Mouse (Mus musculus) myocyte (in vitro differentiated cells): Measurements from ENCODE around the gene Wdfy3.

Experiments
- CEBPB ChIP-seq: IDR thresholded peaks from 2 replicates; pipeline ENCODE4 v1.6.1; 2011; ENCODE audit warnings: mild to moderate bottlenecking, moderate library complexity; ENCODE audit not compliant: poor library complexity, insufficient read depth, severe bottlenecking
- E2F4 ChIP-seq: IDR thresholded peaks from one replicate; pipeline ENCODE4 v1.6.1; 2011; ENCODE audit warnings: mild to moderate bottlenecking, control low read depth, moderate library complexity; ENCODE audit not compliant: insufficient read depth
- MAX ChIP-seq: IDR thresholded peaks from one replicate; pipeline ENCODE4 v1.6.1; 2011; ENCODE audit warnings: low read depth, mild to moderate bottlenecking, control low read depth
- MYOD1 ChIP-seq, 3 experiments: IDR thresholded peaks; one replicate each; pipeline ENCODE4 v1.6.1; 2011; ENCODE audit warnings: control low read depth in 2 of 3, low read depth in 2 of 3, mild to moderate bottlenecking in 2 of 3, moderate library complexity in 1 of 3; ENCODE audit not compliant: insufficient read length in 2 of 3, control insufficient read depth in 1 of 3
- MYOG ChIP-seq, 3 experiments: IDR thresholded peaks; one replicate each; pipeline ENCODE4 v1.6.1; 2011; ENCODE audit warnings: control low read depth in 2 of 3, low read depth in 2 of 3, mild to moderate bottlenecking in 2 of 3; ENCODE audit not compliant: insufficient read length in 2 of 3, control insufficient read depth in 1 of 3, insufficient read depth in 1 of 3
- POLR2A ChIP-seq: IDR thresholded peaks from one replicate; pipeline ENCODE4 v1.6.1; 2011; ENCODE audit warnings: low read depth, mild to moderate bottlenecking, control low read depth, moderate library complexity; ENCODE audit not compliant: insufficient read length
- POLR2AphosphoS2 ChIP-seq: IDR thresholded peaks from one replicate; pipeline ENCODE4 v1.6.1; 2011; ENCODE audit warnings: low read depth, control low read depth; ENCODE audit not compliant: insufficient read length
- SRF ChIP-seq: IDR thresholded peaks from one replicate; pipeline ENCODE4 v1.6.1; 2011; ENCODE audit warnings: low read depth; ENCODE audit not compliant: control insufficient read depth, insufficient read length
- TCF12 ChIP-seq: IDR thresholded peaks from one replicate; pipeline ENCODE4 v1.6.1; 2011; ENCODE audit warnings: mild to moderate bottlenecking, control low read depth; ENCODE audit not compliant: poor library complexity, insufficient read depth, severe bottlenecking
- TCF3 ChIP-seq: IDR thresholded peaks from one replicate; pipeline ENCODE4 v1.6.1; 2011; ENCODE audit warnings: low read depth, control low read depth; ENCODE audit not compliant: insufficient read length
- USF1 ChIP-seq: IDR thresholded peaks from one replicate; pipeline ENCODE4 v1.6.1; 2011; ENCODE audit warnings: low read depth, mild to moderate bottlenecking, control low read depth, moderate library complexity

DNA sequence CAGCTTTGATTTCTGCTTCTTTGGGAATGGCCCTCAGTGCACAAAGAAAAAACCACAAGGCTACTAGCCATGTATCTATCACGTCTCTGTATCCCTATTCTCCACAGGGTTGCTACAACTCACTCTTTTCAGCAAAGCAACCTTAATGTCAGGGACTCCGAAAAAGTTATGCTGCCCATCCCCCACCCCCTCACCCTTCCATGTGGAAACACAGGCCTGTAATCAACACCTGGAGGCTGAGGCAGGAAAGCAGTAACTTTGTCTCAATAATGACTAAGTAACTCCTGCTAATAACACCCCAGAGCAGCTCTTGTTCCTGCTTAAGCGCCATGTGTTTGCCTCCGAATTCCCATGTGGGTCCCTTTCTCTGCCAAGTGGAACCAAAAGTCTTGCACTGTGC is 17.3 kb downstream of the Wdfy3 start:
- TF ChIP-seq MAX (no peak), POLR2A (no peak), POLR2AphosphoS2 (no peak), MYOD1 (IDR thresholded peaks at IDR 0.05; ENCODE audit: control insufficient read depth in 1 of 3, insufficient read length in 2 of 3, low read depth in 2 of 3) (no peak), TCF12 (no peak), MYOG (IDR thresholded peaks at IDR 0.05; ENCODE audit: control insufficient read depth in 1 of 3, insufficient read depth in 1 of 3, insufficient read length in 2 of 3, low read depth in 2 of 3) (no peak), E2F4 (no peak), USF1 (no peak), CEBPB (no peak), TCF3 (no peak), SRF (no peak)
